Mouse (Mus musculus) cerebellum, postnatal 4 days (tissue): ENCODE results near the gene Cdx2.
A peak's percentile ranks its signal among the peaks of the same experiment; 100 is the strongest.

ENCODE experiments used
- DNase-seq, 2 experiments: peaks; one replicate each; pipeline ENCODE4 v3.0.0; 2022; ENCODE audit warnings: low spot score in 2 of 2, mixed read lengths in 1 of 2

The Cdx2 gene

DNA sequence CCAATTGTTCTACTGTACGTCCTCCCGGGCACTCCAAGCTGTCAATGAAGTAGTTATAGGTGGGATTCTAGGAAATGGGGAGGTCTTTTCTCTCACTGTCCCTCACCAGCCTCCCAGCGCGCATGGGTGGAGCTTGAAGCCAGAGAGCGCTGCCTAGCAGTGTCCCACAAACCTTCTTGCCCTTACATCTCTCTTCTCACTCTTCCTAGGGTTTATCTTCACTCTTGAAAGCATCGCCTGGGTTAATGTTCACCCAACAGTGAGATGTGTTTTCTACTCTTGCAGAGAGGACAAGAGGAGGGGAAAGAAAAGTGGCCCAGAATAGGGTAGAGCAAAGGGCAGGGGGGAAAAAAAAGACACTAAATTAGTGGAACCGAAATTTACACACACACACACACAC lies 10.3 kb upstream of the Cdx2 start:
- DNase-seq, result no peak

DNA sequence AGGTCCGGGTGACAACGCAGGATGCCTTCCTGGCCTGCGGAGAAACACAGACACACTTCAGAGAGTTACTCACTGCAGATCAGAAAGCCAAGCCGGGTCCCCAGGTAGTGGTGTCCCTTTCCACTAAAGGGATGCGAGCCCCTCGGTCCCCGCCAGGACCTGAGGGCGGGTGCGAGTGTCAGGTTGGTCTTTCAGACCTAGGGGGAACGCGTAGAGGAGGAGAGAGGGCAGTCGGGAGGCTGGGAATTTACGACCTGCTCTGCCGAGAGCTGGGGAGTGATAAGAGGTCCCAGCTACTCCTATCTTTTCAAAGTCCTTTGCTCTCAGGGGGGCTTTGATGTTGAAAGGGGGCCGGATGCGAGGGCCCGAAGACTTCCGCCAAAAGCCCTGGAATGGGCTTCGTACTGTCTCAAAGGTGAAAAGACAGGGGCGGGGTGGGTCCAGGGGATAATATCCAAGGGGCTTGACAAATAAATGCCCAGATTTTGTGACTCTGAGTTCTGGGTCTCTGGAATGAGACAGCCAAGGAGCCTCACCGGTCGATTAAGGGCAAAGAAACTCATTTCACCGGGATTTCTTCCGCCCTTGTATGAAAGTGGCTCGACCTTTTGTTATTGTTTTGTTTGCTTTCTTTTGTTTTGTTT lies 8.5 kb upstream of the Cdx2 start:
- no peak for DNase-seq

GRCm38 (mm10) chr5:147314646-147315431 lies 7.8 kb upstream of the Cdx2 start:
- no peak for DNase-seq

DNA sequence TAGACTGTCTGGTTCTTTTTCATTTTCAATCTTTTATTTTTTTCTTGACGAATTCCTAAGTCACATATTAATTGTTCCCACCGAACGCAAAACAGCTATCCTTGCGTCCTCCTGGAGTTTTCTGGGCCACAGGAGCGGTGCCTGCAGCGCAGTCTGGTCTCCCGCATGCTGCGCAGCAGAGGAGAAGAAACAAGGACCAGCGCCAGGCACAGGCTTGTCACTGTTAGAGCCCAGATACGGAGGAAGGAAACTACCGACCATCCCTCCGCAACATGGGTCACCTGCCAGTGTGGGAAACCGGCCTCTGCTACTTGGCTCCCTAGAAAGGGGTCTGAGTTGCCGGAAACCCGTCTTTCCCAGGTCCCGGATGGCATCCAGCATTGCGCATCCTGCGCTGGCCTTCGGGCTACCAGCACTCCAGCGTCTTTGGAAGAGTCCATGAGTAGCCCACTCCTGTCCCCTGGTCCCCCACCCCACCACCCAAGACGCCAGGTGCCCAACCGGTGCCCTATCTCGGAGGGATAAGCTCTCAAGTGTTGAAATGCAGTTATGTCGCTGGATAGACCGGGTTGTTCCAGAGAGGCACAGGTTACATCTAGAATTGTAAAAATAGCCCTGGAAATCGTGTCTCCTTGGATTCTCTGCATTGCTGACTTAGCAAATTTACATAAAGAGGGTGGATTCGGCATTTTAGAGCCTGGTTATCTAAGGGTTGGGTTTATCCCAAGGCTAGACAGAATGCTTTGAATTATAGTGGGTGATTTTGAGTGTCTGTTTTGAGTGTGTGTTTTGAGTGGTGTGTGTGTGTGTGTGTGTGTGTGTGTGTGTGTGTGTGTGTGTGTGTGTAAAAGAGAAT lies 6.0 kb upstream of the Cdx2 start:
- DNase-seq, result no peak

- no peak for DNase-seq
Measured at GRCm38 (mm10) chr5:147309786-147310185, 2.7 kb upstream of the Cdx2 start.

DNA sequence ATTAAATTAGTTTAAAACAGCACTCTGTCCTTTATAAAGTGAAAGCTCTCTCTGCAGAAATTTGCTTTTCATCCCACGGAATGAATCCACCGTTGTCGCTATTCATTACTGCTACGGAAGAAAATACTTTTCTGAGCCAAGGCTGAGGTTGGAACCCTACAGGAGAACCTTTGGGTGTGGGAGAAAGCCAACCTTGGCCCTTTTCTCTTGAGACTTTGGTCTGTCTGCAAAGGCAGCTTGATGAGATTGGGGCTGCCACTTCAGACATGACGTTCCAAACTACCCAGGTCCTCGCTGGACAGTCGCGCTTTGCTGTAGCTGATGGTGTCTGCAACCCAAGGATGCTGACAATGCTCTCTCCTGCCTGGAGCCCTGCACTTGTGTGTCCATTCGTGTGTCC lies 1.4 kb upstream of the Cdx2 start:
- no peak for DNase-seq

GRCm38 (mm10) chr5:147307398-147307785 lies 322 bp upstream of the Cdx2 start:
- DNase-seq, result no peak

GRCm38 (mm10) chr5:147305856-147306637 lies 1.0 kb downstream of the Cdx2 start:
- DNase-seq, result no peak

GRCm38 (mm10) chr5:147305166-147305565 lies 1.9 kb downstream of the Cdx2 start:
- DNase-seq, result no peak

DNA sequence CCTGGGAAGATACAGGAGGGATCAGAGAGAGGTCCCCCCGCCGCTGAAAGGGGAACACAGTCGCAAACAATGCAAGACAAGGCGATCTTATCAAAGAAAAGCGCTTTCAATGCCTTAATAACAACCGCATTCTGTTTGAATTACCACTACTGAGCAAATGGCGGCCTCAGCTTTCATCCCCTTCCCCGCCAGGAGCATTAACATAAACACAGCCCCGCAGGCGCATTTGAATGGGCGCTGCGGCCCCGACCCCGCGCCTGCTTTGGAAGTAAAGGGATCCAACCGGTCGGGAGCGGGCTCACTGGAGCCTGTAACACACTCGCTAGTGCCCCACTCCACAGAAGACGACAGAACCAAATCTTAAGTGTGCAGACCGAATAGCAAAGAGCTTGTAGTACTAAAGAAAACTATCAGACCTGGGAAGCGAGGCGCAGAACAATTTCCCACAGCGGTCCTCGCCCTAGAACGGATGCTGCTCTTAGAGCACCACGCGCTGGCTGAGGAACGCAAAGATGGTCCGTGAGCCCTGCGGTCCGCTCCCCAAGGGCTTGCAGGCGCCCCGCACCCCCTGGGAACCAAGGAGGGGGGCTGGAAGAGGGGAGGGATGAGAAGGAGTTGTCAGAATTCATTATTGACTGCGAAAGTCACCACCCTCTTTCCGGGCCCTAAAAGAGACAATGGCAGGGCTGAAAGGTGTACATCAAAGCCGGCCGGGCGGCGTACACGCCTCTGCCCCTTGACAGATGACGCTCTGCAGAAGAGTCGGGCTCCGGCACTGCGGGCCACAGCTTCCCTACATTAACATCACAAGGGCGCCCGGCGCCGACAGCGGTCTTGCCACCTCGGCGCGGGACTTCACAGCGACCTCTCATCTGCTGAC lies 2.6 kb downstream of the Cdx2 start:
- no peak for DNase-seq

GRCm38 (mm10) chr5:147302746-147303400 lies 4.2 kb downstream of the Cdx2 start:
- DNase-seq, result no peak

DNA sequence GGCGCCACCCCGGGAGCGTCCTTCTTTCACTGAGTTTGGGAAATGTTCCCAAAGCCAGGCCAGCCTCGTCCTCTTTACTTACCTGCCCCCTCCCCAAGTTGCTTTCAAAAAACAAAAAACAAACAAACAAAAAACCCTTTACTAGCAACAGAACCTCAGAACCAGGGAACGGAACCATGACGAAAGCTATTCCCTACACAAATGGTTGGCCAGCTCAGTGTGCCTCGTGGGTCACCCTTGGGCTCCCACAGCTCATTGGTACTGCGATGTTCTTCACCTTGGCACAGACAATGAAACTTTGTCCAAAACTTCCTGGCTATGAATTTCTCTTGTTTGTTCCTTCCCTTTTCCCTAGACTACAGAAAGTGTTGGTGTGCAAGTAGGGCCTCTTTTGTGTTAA lies 4.9 kb downstream of the Cdx2 start:
- no peak for DNase-seq

GRCm38 (mm10) chr5:147301781-147302070 lies 5.3 kb downstream of the Cdx2 start:
- no peak for DNase-seq

- DNase-seq, result no peak
Measured at GRCm38 (mm10) chr5:147300917-147301780, 5.9 kb downstream of the Cdx2 start.

DNA sequence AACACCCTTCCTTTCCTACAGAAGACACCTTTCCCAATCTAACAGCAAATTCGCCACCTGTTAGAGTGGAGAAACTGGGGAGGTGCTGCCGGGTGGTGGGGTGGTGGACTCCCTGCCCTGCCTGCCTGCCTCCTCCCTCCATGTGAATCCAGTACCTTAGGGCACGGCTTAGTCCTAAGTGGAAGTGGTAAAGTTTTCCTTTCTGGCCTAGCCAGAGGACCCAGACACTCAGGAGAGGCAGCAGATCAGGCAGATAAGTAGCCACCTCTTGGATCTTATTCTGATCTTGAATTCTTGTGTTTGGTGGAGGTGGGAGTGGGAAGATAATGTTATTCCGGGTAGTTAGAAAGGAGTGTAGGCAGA lies 7.1 kb downstream of the Cdx2 start:
- DNase-seq, result no peak

- peak in 1 of 2 experiments; percentile 29 for DNase-seq
Measured at GRCm38 (mm10) chr5:147299255-147300000, 7.6 kb downstream of the Cdx2 start.

DNA sequence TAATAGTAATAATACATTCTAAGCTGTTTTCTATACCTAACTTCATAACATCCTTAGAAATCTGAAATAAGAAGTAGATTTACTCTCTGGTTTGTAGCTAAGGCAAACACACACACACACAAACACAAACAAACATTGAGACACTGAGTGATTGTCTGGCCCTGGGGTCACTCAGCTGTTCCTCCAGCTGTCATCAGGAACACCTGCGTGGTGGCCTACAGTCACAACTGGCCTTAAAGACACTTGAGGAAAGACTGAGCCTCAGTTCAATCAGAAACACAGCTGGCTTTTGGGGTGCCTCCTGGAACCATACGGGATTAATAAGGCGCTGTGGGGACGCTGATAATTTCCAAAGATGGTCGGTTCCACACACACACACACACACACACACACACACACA lies 9.8 kb downstream of the Cdx2 start:
- DNase-seq, result no peak

GRCm38 (mm10) chr5:147294121-147294520 lies 12.9 kb downstream of the Cdx2 start:
- DNase-seq, result no peak
